Mouse (Mus musculus): ENCODE data around the gene Rbm4b. TPM values are rescaled to one million over a fixed set of nuclear protein-coding genes. Genes with fewer than 3 reads are reported as not detected.

The Rbm4b gene
- total and polyA plus RNA-seq, 3 experiments = 7.0 to 11.1 TPM; not detected in 1

GRCm38 (mm10) chr19:4747631-4748312, 8.5 kb upstream of the Rbm4b start:
- Histone ChIP-seq H3K4me1 (ENCODE audit: control insufficient read depth in 1 of 2, insufficient read depth in 2 of 2, low read length in 2 of 2) (no peaks in the 10 kb centered on the region), H3K36me3 (ENCODE audit: control insufficient read depth in 1 of 2, insufficient read depth in 2 of 2, low read length in 2 of 2) (no peaks in the 10 kb centered on the region), H3K9ac (ENCODE audit: control insufficient read depth, low read depth, low read length, poor library complexity, severe bottlenecking) (no peak overlapping the region), H3K79me2 (ENCODE audit: control insufficient read depth, insufficient read depth, low read length, poor library complexity) (no peaks in the 10 kb centered on the region), H3K4me3 (ENCODE audit: control insufficient read depth in 1 of 2, insufficient read depth in 1 of 2, low read depth in 2 of 2, low read length in 2 of 2) (no peak overlapping the region), H3K9me3 (replicated peaks; ENCODE audit: insufficient read depth, low read length) (no peaks in the 10 kb centered on the region), H3K27me3 (ENCODE audit: control insufficient read depth in 1 of 2, insufficient read depth in 2 of 2, low read length in 2 of 2) (no peaks in the 10 kb centered on the region), H3K27ac (ENCODE audit: control insufficient read depth, low read depth, low read length) (no peak overlapping the region)
- no peak for DNase-seq (ENCODE audit: low read depth, low spot score)
- TF ChIP-seq TCF12 (IDR thresholded peaks at IDR 0.05; ENCODE audit: low read depth, low read length) (no peak), ETS1 (IDR thresholded peaks at IDR 0.05; ENCODE audit: low read depth, low read length) (no peak), MAX (IDR thresholded peaks at IDR 0.05; ENCODE audit: low read length) (no peak)

- no peaks in the 10 kb centered on the region for H3K79me2 ChIP-seq (ENCODE audit: control insufficient read depth, insufficient read depth, low read length, poor library complexity)
- no peak overlapping the region for H3K4me3 ChIP-seq (ENCODE audit: control insufficient read depth in 1 of 2, insufficient read depth in 1 of 2, low read depth in 2 of 2, low read length in 2 of 2)
- H3K27me3 ChIP-seq (ENCODE audit: control insufficient read depth in 1 of 2, insufficient read depth in 2 of 2, low read length in 2 of 2) = no peaks in the 10 kb centered on the region
- no peak for DNase-seq (ENCODE audit: low read depth, low spot score)
- H3K27ac ChIP-seq (ENCODE audit: control insufficient read depth, low read depth, low read length) = no peak overlapping the region
- no peaks in the 10 kb centered on the region for H3K36me3 ChIP-seq (ENCODE audit: control insufficient read depth in 1 of 2, insufficient read depth in 2 of 2, low read length in 2 of 2)
- TF ChIP-seq MEF2A (IDR thresholded peaks at IDR 0.05; ENCODE audit: extremely low read depth, insufficient replicate concordance, low read depth, low read length, poor library complexity, severe bottlenecking) = no peak
- TF ChIP-seq NRF1 (IDR thresholded peaks at IDR 0.05; ENCODE audit: insufficient read depth, low read depth, low read length, poor library complexity, severe bottlenecking) = no peak
- no peak for TF ChIP-seq ZC3H11A (IDR thresholded peaks at IDR 0.05; ENCODE audit: low read depth, low read length)
- TF ChIP-seq POLR2AphosphoS2 (IDR thresholded peaks at IDR 0.05; ENCODE audit: low read length) = no peak
- TF ChIP-seq GATA1 (IDR thresholded peaks at IDR 0.05; ENCODE audit: low read depth, low read length) = no peak
- no peak for TF ChIP-seq MYB (IDR thresholded peaks at IDR 0.05; ENCODE audit: low read depth, low read length)
- TF ChIP-seq ZMIZ1 (IDR thresholded peaks at IDR 0.05; ENCODE audit: low read depth, low read length) = no peak
- no peak for TF ChIP-seq CHD1 (IDR thresholded peaks at IDR 0.05; ENCODE audit: low read depth, low read length)
- TF ChIP-seq TBP (IDR thresholded peaks at IDR 0.05; ENCODE audit: low read depth, low read length) = no peak
- no peak overlapping the region for H3K9ac ChIP-seq (ENCODE audit: control insufficient read depth, low read depth, low read length, poor library complexity, severe bottlenecking)
- H3K4me1 ChIP-seq (ENCODE audit: control insufficient read depth in 1 of 2, insufficient read depth in 2 of 2, low read length in 2 of 2) = no peaks in the 10 kb centered on the region
- no peaks in the 10 kb centered on the region for H3K9me3 ChIP-seq (replicated peaks; ENCODE audit: insufficient read depth, low read length)
Observed at GRCm38 (mm10) chr19:4748493-4748892, 7.8 kb upstream of the Rbm4b start.

- TF ChIP-seq BHLHE40 (IDR thresholded peaks at IDR 0.05; ENCODE audit: borderline replicate concordance, low read depth, low read length) = no peak
- TF ChIP-seq NELFE (IDR thresholded peaks at IDR 0.05; ENCODE audit: low read depth, low read length) = no peak
- TF ChIP-seq TAL1 (IDR thresholded peaks at IDR 0.05; ENCODE audit: low read length) = no peak
- no peak for TF ChIP-seq SIN3A (IDR thresholded peaks at IDR 0.05; ENCODE audit: low read length)
- TF ChIP-seq USF2 (IDR thresholded peaks at IDR 0.05; ENCODE audit: borderline replicate concordance in 1 of 2, insufficient read depth in 1 of 2, low read depth in 1 of 2, low read length in 2 of 2) = no peak
- no peak for TF ChIP-seq MYB (IDR thresholded peaks at IDR 0.05; ENCODE audit: low read depth, low read length)
- TF ChIP-seq USF1 (IDR thresholded peaks at IDR 0.05; ENCODE audit: low read depth, low read length) = no peak
- TF ChIP-seq E2F4 (IDR thresholded peaks at IDR 0.05; ENCODE audit: borderline replicate concordance, low read depth, low read length) = no peak
- TF ChIP-seq ZMIZ1 (IDR thresholded peaks at IDR 0.05; ENCODE audit: low read depth, low read length) = no peak
- no peak for TF ChIP-seq MAX (IDR thresholded peaks at IDR 0.05; ENCODE audit: low read length)
- Histone ChIP-seq H3K79me2 (ENCODE audit: control insufficient read depth, insufficient read depth, low read length, poor library complexity) (no peaks in the 10 kb centered on the region), H3K27ac (ENCODE audit: control insufficient read depth, low read depth, low read length) (no peak overlapping the region)
Observed at GRCm38 (mm10) chr19:4749975-4750374, 6.3 kb upstream of the Rbm4b start.

More at GRCm38 (mm10) chr19:4749975-4750374, 6.3 kb upstream of the Rbm4b start:
- no peak for DNase-seq (ENCODE audit: low read depth, low spot score)
- no peak overlapping the region for H3K9ac ChIP-seq (ENCODE audit: control insufficient read depth, low read depth, low read length, poor library complexity, severe bottlenecking)
- no peaks in the 10 kb centered on the region for H3K36me3 ChIP-seq (ENCODE audit: control insufficient read depth in 1 of 2, insufficient read depth in 2 of 2, low read length in 2 of 2)
- no peaks in the 10 kb centered on the region for H3K27me3 ChIP-seq (ENCODE audit: control insufficient read depth in 1 of 2, insufficient read depth in 2 of 2, low read length in 2 of 2)
- no peaks in the 10 kb centered on the region for H3K4me1 ChIP-seq (ENCODE audit: control insufficient read depth in 1 of 2, insufficient read depth in 2 of 2, low read length in 2 of 2)
- no peaks in the 10 kb centered on the region for H3K9me3 ChIP-seq (replicated peaks; ENCODE audit: insufficient read depth, low read length)
- H3K4me3 ChIP-seq (ENCODE audit: control insufficient read depth in 1 of 2, insufficient read depth in 1 of 2, low read depth in 2 of 2, low read length in 2 of 2) = no peak overlapping the region
